Mouse (Mus musculus) urinary bladder, adult 2 months (tissue): ENCODE measurements around the gene Tbc1d2. TPM values are rescaled to one million over a fixed set of nuclear protein-coding genes. Genes with fewer than 3 reads are reported as not detected.

Experiments
- DNase-seq: peaks from one replicate; pipeline ENCODE4 v3.0.0; 2022; ENCODE audit warnings: low spot score
- polyA plus RNA-seq: library from polyadenylated mRNA; depleted of rRNA; stranded (reverse); fragments of >200 nt; gene quantifications from 2 replicates; pipeline ENCODE4 v1.2.3, GENCODE M21; 2012; rRNA removed

The Tbc1d2 gene
- polyA plus RNA-seq, 1 experiment = 24.0 TPM

DNA sequence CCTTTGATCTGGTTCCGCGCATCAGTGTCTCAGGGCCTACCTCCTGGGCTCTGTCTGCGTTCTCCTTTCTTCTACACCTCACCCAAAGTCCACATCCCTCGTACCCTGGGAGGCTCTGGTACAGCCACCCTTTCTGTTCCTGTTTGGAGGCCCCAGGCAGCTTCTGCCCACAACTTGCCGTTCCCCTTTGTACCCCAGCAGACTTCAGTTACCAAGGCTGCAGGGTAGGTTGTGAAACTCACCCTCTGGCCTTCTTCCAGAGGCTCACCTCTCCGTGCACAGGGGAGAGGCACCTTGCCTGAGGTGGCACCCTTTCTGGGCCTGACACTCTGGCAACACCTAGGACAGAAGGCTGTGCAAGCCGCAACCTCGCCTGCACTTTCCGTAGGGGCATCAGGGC lies 94.2 kb downstream of the Tbc1d2 start:
- DNase-seq = no peak

Other genes with a start within 250 kb of the Tbc1d2 start
- 0.06 and 0.07 TPM in 2 replicates for gene Hemgn, start 236.7 kb downstream of the Tbc1d2 start, polyA plus RNA-seq
- gene Anp32b, start 199.3 kb downstream of the Tbc1d2 start, polyA plus RNA-seq = 26.7 and 71.9 TPM in 2 replicates
- 34.6 and 35.1 TPM in 2 replicates for gene Nans, start 161.0 kb downstream of the Tbc1d2 start, polyA plus RNA-seq
- 5.0 and 5.7 TPM in 2 replicates for gene Trim14, start 114.1 kb downstream of the Tbc1d2 start, polyA plus RNA-seq
- gene Coro2a, start 48.0 kb downstream of the Tbc1d2 start, polyA plus RNA-seq = 6.4 and 7.0 TPM in 2 replicates